Mouse (Mus musculus): ENCODE data around the gene Bcl11b.

The Bcl11b gene

GRCm38 (mm10) chr12:108003483-108003882, at the start of gene Bcl11b:
Bcl11b (minus strand) TSS chr12:108003602.
- DNase-seq (ENCODE audit: low spot score in 2 of 2) = no peak

- DNase-seq (ENCODE audit: low spot score in 2 of 2) = no peak
Observed at GRCm38 (mm10) chr12:108050996-108051395, 47.6 kb upstream of the Bcl11b start.

GRCm38 (mm10) chr12:108049625-108050024, 46.2 kb upstream of the Bcl11b start:
- no peak for DNase-seq (ENCODE audit: low spot score in 2 of 2)

GRCm38 (mm10) chr12:108042239-108042571, 38.8 kb upstream of the Bcl11b start:
- DNase-seq (ENCODE audit: low spot score in 2 of 2) = no peak

- peak; percentile 43 to 82 for DNase-seq (ENCODE audit: low spot score in 2 of 2)
Observed at GRCm38 (mm10) chr12:108041571-108042238, 38.3 kb upstream of the Bcl11b start.

GRCm38 (mm10) chr12:108037446-108037845, 34.0 kb upstream of the Bcl11b start:
- DNase-seq (ENCODE audit: low spot score in 2 of 2) = no peak

- DNase-seq (ENCODE audit: low spot score in 2 of 2) = no peak
Observed at GRCm38 (mm10) chr12:108035412-108036078, 32.1 kb upstream of the Bcl11b start.

- DNase-seq (ENCODE audit: low spot score in 2 of 2) = no peak
Observed at GRCm38 (mm10) chr12:108022835-108023615, 19.6 kb upstream of the Bcl11b start.

- DNase-seq (ENCODE audit: low spot score in 2 of 2) = no peak
Observed at GRCm38 (mm10) chr12:108012003-108012402, 8.6 kb upstream of the Bcl11b start.

GRCm38 (mm10) chr12:108010346-108010745, 6.9 kb upstream of the Bcl11b start:
- DNase-seq (ENCODE audit: low spot score in 2 of 2) = no peak

- DNase-seq (ENCODE audit: low spot score in 2 of 2) = no peak
Observed at GRCm38 (mm10) chr12:108009156-108009555, 5.8 kb upstream of the Bcl11b start.

- no peak for DNase-seq (ENCODE audit: low spot score in 2 of 2)
Observed at GRCm38 (mm10) chr12:108005816-108006626, 2.6 kb upstream of the Bcl11b start.

GRCm38 (mm10) chr12:108005488-108005800, 2.0 kb upstream of the Bcl11b start:
- no peak for DNase-seq (ENCODE audit: low spot score in 2 of 2)

- no peak for DNase-seq (ENCODE audit: low spot score in 2 of 2)
Observed at GRCm38 (mm10) chr12:108004701-108005487, 1.5 kb upstream of the Bcl11b start.

- DNase-seq (ENCODE audit: low spot score in 2 of 2) = no peak
Observed at GRCm38 (mm10) chr12:108003928-108004327, 526 bp upstream of the Bcl11b start.

- no peak for DNase-seq (ENCODE audit: low spot score in 2 of 2)
Observed at GRCm38 (mm10) chr12:108002436-108003189, 789 bp downstream of the Bcl11b start.

GRCm38 (mm10) chr12:108001652-108002340, 1.6 kb downstream of the Bcl11b start:
- DNase-seq (ENCODE audit: low spot score in 2 of 2) = no peak

- no peak for DNase-seq (ENCODE audit: low spot score in 2 of 2)
Observed at GRCm38 (mm10) chr12:108000715-108001080, 2.7 kb downstream of the Bcl11b start.

- DNase-seq (ENCODE audit: low spot score in 2 of 2) = no peak
Observed at GRCm38 (mm10) chr12:107999751-108000714, 3.4 kb downstream of the Bcl11b start.

Data from spleen, postnatal 4 days (tissue).